Mouse (Mus musculus) stomach, embryonic 15.5 days (tissue): Measurements from ENCODE around the gene Herc2. TPM values are rescaled to one million over a fixed set of nuclear protein-coding genes. Genes with fewer than 3 reads are reported as not detected.
A peak's percentile ranks its signal among the peaks of the same experiment; 100 is the strongest.

Experiments
- ATAC-seq: fragments of 200-750 bp; cut with Nextera tagmentation; 2 replicates; pipeline ENCODE4 v1.8.0; 2017; ENCODE audit warnings: low read depth, moderate number of reproducible peaks, moderate TSS enrichment; ENCODE audit not compliant: insufficient read depth, low FRiP score
- H3K27ac ChIP-seq: fragments of 300-500 bp; sonication (generic); 2 replicates; pipeline ENCODE4 v1.5.1; 2015; ENCODE audit warnings: mild to moderate bottlenecking, inconsistent platforms
- H3K27me3 ChIP-seq: fragments of 300-500 bp; sonication (generic); replicated peaks from 2 replicates; pipeline ENCODE4 v1.6.1; 2015; ENCODE audit warnings: inconsistent platforms
- H3K36me3 ChIP-seq: fragments of 300-500 bp; sonication (generic); 2 replicates; pipeline ENCODE4 v1.6.1; 2015; ENCODE audit warnings: inconsistent platforms
- H3K4me1 ChIP-seq: fragments of 300-500 bp; sonication (generic); 2 replicates; pipeline ENCODE4 v1.6.1; 2015; ENCODE audit warnings: inconsistent platforms
- H3K4me2 ChIP-seq: fragments of 300-500 bp; sonication (generic); 2 replicates; pipeline ENCODE4 v1.6.1; 2015; ENCODE audit warnings: mild to moderate bottlenecking, inconsistent platforms
- H3K4me3 ChIP-seq: fragments of 300-500 bp; sonication (generic); replicated peaks from 2 replicates; pipeline ENCODE4 v1.5.1; 2015; ENCODE audit warnings: inconsistent platforms
- H3K9ac ChIP-seq: fragments of 300-500 bp; sonication (generic); 2 replicates; pipeline ENCODE4 v1.6.1; 2015; ENCODE audit warnings: inconsistent platforms
- H3K9me3 ChIP-seq: fragments of 300-500 bp; sonication (generic); 2 replicates; pipeline ENCODE4 v1.6.1; 2016; ENCODE audit warnings: inconsistent platforms
- WGBS: fragments of 180-500 bp; shearing (Covaris S2); methylation state at CpG from one replicate; pipeline ENCODE4 v1.1.7; 2015; 5-methylcytosine and 5-hydroxymethylcytosine counted together
- polyA plus RNA-seq: library from polyadenylated mRNA; unstranded; fragments of >200 nt; fragmentation: Nextera tagmentation; extraction: Ambion mirVana; gene quantifications from 2 replicates; pipeline ENCODE4 v1.2.1, GENCODE M21; 2015

The Herc2 gene
- polyA plus RNA-seq, 1 experiment from 2014 or later = 27.3 TPM

GRCm38 (mm10) chr7:56023586-56023985 lies 26.4 kb upstream of the Herc2 start:
- Histone ChIP-seq H3K27ac (no peak overlapping the region), H3K9me3 (no peaks in the 10 kb centered on the region), H3K36me3 (no peaks in the 10 kb centered on the region), H3K4me1 (peaks cover 4% of the 10 kb centered on the region; the same call in 1 of the 2 replicates), H3K27me3 (no peaks in the 10 kb centered on the region), H3K9ac (no peak overlapping the region), H3K4me3 (no peak overlapping the region), H3K4me2 (no peak overlapping the region)
- WGBS = 88% methylated on average over 3 of the region's 3 CpGs
- no peak for ATAC-seq

DNA sequence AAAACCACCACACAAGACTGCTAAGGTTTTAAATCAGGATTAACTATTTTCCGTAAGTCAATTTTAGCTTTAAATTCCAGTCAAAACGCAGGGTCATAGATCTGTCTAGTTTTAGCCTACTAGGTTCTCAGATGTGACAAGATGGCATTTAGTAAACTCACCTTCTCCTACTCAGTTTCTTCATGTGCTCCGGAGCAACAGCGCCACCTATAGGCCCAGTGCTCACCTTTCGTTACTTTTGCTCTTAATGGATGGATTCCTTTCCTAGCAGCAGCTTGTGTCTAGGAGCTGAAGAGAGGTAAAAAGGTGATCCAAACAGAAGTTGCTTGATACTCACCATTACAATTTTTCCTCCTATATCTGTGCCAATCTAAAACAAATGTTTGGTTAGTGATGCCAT lies 7.6 kb upstream of the Herc2 start:
- Histone ChIP-seq H3K36me3 (no peaks in the 10 kb centered on the region), H3K9ac (no peak overlapping the region), H3K27ac (no peak overlapping the region), H3K4me2 (no peak overlapping the region), H3K4me1 (no peaks in the 10 kb centered on the region), H3K27me3 (no peaks in the 10 kb centered on the region), H3K9me3 (no peaks in the 10 kb centered on the region), H3K4me3 (no peak overlapping the region)
- ATAC-seq = no peak
- WGBS = 19% methylated on average over 5 of the region's 5 CpGs

- no peak for ATAC-seq
- H3K4me3 ChIP-seq = no peak overlapping the region
These were observed 6.3 kb upstream of the Herc2 start for GRCm38 (mm10) chr7:56043577-56044266.

DNA sequence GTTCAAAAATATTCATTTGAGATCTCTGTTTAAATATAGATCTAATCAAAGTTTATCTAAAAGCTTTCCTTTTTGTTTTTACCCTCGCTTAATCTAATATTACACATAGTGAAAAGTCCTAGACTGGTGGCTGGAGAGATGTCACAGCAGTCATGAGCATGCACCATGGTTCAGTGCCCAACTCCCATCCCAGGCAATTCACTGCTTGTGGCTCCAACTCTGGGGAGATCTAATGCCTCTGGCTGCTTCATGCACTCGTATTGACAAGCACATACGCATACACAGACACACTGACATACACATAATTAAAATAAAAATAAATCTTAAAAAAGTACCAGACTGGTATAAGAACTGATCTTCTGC lies 5.7 kb upstream of the Herc2 start:
- no peak for ATAC-seq
- Histone ChIP-seq H3K36me3 (no peaks in the 10 kb centered on the region), H3K4me2 (no peak overlapping the region), H3K4me3 (no peak overlapping the region), H3K9me3 (no peaks in the 10 kb centered on the region), H3K27me3 (no peaks in the 10 kb centered on the region), H3K27ac (no peak overlapping the region), H3K9ac (no peak overlapping the region), H3K4me1 (no peaks in the 10 kb centered on the region)
- 78% methylated on average over 3 of the region's 3 CpGs for WGBS

More at GRCm38 (mm10) chr7:56043577-56044266, 6.3 kb upstream of the Herc2 start:
- H3K4me2 ChIP-seq = no peak overlapping the region
- no peaks in the 10 kb centered on the region for H3K9me3 ChIP-seq
- no peaks in the 10 kb centered on the region for H3K27me3 ChIP-seq
- WGBS = 60% methylated on average over 4 of the region's 4 CpGs
- no peaks in the 10 kb centered on the region for H3K4me1 ChIP-seq
- H3K36me3 ChIP-seq = no peaks in the 10 kb centered on the region
- H3K9ac ChIP-seq = no peak overlapping the region
- no peak overlapping the region for H3K27ac ChIP-seq

DNA sequence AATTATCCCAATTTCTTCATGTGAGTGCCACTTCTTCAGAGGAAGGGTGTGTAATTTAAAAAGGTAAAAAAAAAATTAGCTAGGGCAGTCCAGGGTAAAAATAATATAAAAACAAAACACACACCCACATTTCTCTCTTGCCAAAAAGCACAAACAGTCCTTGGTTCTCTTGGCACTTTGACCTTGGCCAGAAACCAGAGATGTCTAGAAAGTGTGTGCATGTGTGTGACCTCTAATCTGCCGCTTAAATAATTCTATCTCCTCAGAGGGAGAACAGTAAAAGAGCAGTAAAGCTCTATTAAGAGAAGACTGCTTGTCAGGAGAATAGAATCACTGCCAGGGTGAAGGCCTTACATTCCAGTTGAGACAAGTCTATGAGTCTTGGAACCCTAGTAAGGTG lies 2.8 kb upstream of the Herc2 start:
- no peaks in the 10 kb centered on the region for H3K27me3 ChIP-seq
- no peak overlapping the region for H3K4me2 ChIP-seq
- 83% methylated on average over 1 of the region's 1 CpGs for WGBS
- H3K36me3 ChIP-seq = no peaks in the 10 kb centered on the region
- no peaks in the 10 kb centered on the region for H3K9me3 ChIP-seq
- H3K4me1 ChIP-seq = no peaks in the 10 kb centered on the region
- ATAC-seq = no peak
- no peak overlapping the region for H3K4me3 ChIP-seq
- H3K27ac ChIP-seq = no peak overlapping the region
- no peak overlapping the region for H3K9ac ChIP-seq

- no peaks in the 10 kb centered on the region for H3K27me3 ChIP-seq
- ATAC-seq = 0 out of 2 replicates have a peak, but pooled peaks have one; percentile 3
- 0% methylated on average over 18 of the region's 18 CpGs for WGBS
These were observed 503 bp downstream of the Herc2 start for GRCm38 (mm10) chr7:56050487-56050911.

GRCm38 (mm10) chr7:56052996-56053395 lies 3.0 kb downstream of the Herc2 start:
- no peak overlapping the region for H3K27ac ChIP-seq
- ATAC-seq = no peak
- no peaks in the 10 kb centered on the region for H3K9me3 ChIP-seq
- H3K4me1 ChIP-seq = no peaks in the 10 kb centered on the region
- H3K9ac ChIP-seq = no peak overlapping the region
- no peak overlapping the region for H3K4me2 ChIP-seq
- no peaks in the 10 kb centered on the region for H3K27me3 ChIP-seq
- H3K4me3 ChIP-seq = no peak overlapping the region
- H3K36me3 ChIP-seq = no peaks in the 10 kb centered on the region

More at GRCm38 (mm10) chr7:56050487-56050911, 503 bp downstream of the Herc2 start:
- no peaks in the 10 kb centered on the region for H3K4me1 ChIP-seq
- peak overlapping the region; percentile 78 for H3K9ac ChIP-seq
- peak overlapping the region; percentile 66 for H3K4me2 ChIP-seq
- H3K4me3 ChIP-seq = peak overlapping the region; percentile 81
- H3K9me3 ChIP-seq = no peaks in the 10 kb centered on the region
- H3K27ac ChIP-seq = peak overlapping the region; percentile 91
- no peaks in the 10 kb centered on the region for H3K36me3 ChIP-seq

GRCm38 (mm10) chr7:56055338-56055737 lies 5.3 kb downstream of the Herc2 start:
- no peak overlapping the region for H3K9ac ChIP-seq
- no peak for ATAC-seq
- H3K9me3 ChIP-seq = no peaks in the 10 kb centered on the region
- WGBS = 90% methylated on average over 3 of the region's 3 CpGs
- H3K4me2 ChIP-seq = no peak overlapping the region
- no peak overlapping the region for H3K4me3 ChIP-seq
- H3K4me1 ChIP-seq = no peaks in the 10 kb centered on the region
- H3K27me3 ChIP-seq = no peaks in the 10 kb centered on the region
- no peak overlapping the region for H3K27ac ChIP-seq
- H3K36me3 ChIP-seq = no peaks in the 10 kb centered on the region

- Histone ChIP-seq H3K27ac (no peak overlapping the region), H3K9me3 (no peaks in the 10 kb centered on the region), H3K27me3 (no peaks in the 10 kb centered on the region), H3K4me3 (no peak overlapping the region), H3K36me3 (no peaks in the 10 kb centered on the region), H3K4me1 (no peaks in the 10 kb centered on the region), H3K4me2 (no peak overlapping the region), H3K9ac (no peak overlapping the region)
- no peak for ATAC-seq
- WGBS = 86% methylated on average over 1 of the region's 1 CpGs
These were observed 14.9 kb downstream of the Herc2 start for GRCm38 (mm10) chr7:56064876-56065275.

DNA sequence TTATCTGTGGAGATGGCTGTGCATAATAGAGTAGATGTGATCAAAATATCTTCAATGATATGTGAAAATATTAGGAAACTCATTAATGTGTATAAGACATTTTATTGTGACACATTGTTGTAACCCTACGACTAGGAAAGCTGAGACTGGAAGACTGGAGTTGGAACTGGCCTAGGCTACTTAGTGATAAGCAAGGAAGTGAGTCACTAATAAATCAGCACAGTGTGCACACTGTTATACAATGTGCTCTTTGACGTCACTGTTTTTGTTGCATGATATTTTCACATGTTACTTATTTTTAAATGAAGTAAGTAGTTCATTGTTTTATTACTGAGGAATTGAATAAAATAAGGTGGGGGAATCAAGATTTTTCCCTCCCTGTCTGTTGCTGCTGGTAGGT lies 16.1 kb downstream of the Herc2 start:
- WGBS = 64% methylated on average over 2 of the region's 2 CpGs
- ATAC-seq = no peak
- H3K27me3 ChIP-seq = no peaks in the 10 kb centered on the region
- no peaks in the 10 kb centered on the region for H3K4me1 ChIP-seq
- H3K36me3 ChIP-seq = no peaks in the 10 kb centered on the region
- no peak overlapping the region for H3K9ac ChIP-seq
- H3K4me3 ChIP-seq = no peak overlapping the region
- H3K27ac ChIP-seq = no peak overlapping the region
- no peak overlapping the region for H3K4me2 ChIP-seq
- no peaks in the 10 kb centered on the region for H3K9me3 ChIP-seq

DNA sequence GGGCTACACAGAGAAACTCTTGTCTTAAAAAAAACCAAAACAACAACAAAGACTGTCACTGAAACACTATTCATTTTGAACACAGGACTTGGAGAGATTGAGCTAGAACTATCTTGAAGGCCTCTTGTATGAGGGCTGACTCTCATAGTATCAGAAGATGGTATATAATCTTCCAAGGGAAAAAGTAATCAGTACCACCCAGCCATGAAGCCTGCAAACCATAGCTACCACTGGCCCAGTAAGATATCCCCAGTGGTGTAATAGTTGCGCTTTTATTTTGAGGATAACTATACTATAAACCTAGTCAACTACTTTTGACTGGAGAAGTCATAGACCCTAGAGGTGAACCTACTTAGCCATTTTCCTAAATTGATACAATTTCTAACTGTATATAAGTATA lies 16.6 kb downstream of the Herc2 start:
- no peak overlapping the region for H3K9ac ChIP-seq
- no peak for ATAC-seq
- H3K27ac ChIP-seq = no peak overlapping the region
- no peaks in the 10 kb centered on the region for H3K9me3 ChIP-seq
- H3K4me2 ChIP-seq = no peak overlapping the region
- 97% methylated on average over 1 of the region's 1 CpGs for WGBS
- H3K4me1 ChIP-seq = no peaks in the 10 kb centered on the region
- H3K4me3 ChIP-seq = no peak overlapping the region
- no peaks in the 10 kb centered on the region for H3K27me3 ChIP-seq
- no peaks in the 10 kb centered on the region for H3K36me3 ChIP-seq

- no peak for ATAC-seq
- no peak overlapping the region for H3K4me2 ChIP-seq
- H3K27ac ChIP-seq = no peak overlapping the region
- no peaks in the 10 kb centered on the region for H3K4me1 ChIP-seq
- 91% methylated on average over 4 of the region's 4 CpGs for WGBS
- no peaks in the 10 kb centered on the region for H3K27me3 ChIP-seq
- H3K9ac ChIP-seq = no peak overlapping the region
- H3K4me3 ChIP-seq = no peak overlapping the region
- H3K36me3 ChIP-seq = no peaks in the 10 kb centered on the region
- H3K9me3 ChIP-seq = no peaks in the 10 kb centered on the region
These were observed 21.7 kb downstream of the Herc2 start for GRCm38 (mm10) chr7:56071724-56072123.

DNA sequence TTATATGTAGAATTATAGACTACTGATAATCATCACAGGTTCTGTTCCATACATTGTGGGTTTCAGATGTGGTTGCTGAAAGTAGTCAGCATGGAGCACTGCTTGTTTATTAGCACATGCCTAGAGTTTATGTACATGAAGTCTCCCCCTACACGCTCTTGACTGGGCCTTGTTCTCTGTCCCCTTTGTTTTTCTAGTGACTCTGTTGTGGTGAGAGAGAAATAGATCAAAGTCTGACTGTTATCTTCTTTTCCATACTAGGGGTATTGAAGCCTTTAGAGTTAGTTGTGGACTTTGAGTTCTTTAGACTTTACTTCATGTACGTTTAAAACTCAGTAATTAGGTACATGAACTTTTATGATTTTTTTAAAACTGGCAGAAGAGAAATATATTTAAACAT lies 33.0 kb downstream of the Herc2 start:
- Histone ChIP-seq H3K4me2 (no peak overlapping the region), H3K27ac (no peak overlapping the region), H3K4me1 (no peaks in the 10 kb centered on the region), H3K27me3 (no peaks in the 10 kb centered on the region), H3K9me3 (no peaks in the 10 kb centered on the region), H3K36me3 (peaks cover 5% of the 10 kb centered on the region; the same call in 1 of the 2 replicates), H3K4me3 (no peak overlapping the region), H3K9ac (no peak overlapping the region)
- 69% methylated on average over 2 of the region's 2 CpGs for WGBS
- no peak for ATAC-seq
